Mouse (Mus musculus): ENCODE measurements around the gene Bcam. TPM values are rescaled to one million over a fixed set of nuclear protein-coding genes. Genes with fewer than 3 reads are reported as not detected.

Bcam gene
- total and polyA plus RNA-seq, 2 experiments from 2014 or later: 12.7 to 19.5 TPM

GRCm38 (mm10) chr7:19813579-19814122 is 42.8 kb upstream of the Bcam start:
- ATAC-seq (no peak), DNase-seq (no peak)
- Histone ChIP-seq H3K27ac (ENCODE audit: low read depth, low read length) (no peak overlapping the region), H3K27me3 (ENCODE audit: insufficient read depth, low read length) (peaks cover 34% of the 10 kb centered on the region), H3K36me3 (ENCODE audit: insufficient read depth) (no peaks in the 10 kb centered on the region), H3K4me2 (ENCODE audit: low read depth) (no peak overlapping the region), H3K4me3 (ENCODE audit: low read depth, low read length) (no peak overlapping the region), H3K9ac (no peak overlapping the region), H3K9me3 (ENCODE audit: low read length) (no peaks in the 10 kb centered on the region), H3K4me1 (ENCODE audit: insufficient read depth) (0 out of 2 replicates have a peak, but pooled peaks cover 2% of the 10 kb centered on the region)
- TF ChIP-seq CTCF (IDR thresholded peaks at IDR 0.05; ENCODE audit: low read depth): no peak
- WGBS: 88% methylated on average over 6 of the region's 6 CpGs

- Histone ChIP-seq H3K4me2 (ENCODE audit: low read depth) (no peak overlapping the region), H3K9ac (no peak overlapping the region), H3K4me3 (ENCODE audit: low read depth, low read length) (no peak overlapping the region), H3K36me3 (ENCODE audit: insufficient read depth) (no peaks in the 10 kb centered on the region), H3K27me3 (ENCODE audit: insufficient read depth, low read length) (peaks cover 38% of the 10 kb centered on the region), H3K9me3 (ENCODE audit: low read length) (no peaks in the 10 kb centered on the region), H3K4me1 (ENCODE audit: insufficient read depth) (0 out of 2 replicates have a peak, but pooled peaks cover 2% of the 10 kb centered on the region), H3K27ac (ENCODE audit: low read depth, low read length) (no peak overlapping the region)
- no peak for TF ChIP-seq CTCF (IDR thresholded peaks at IDR 0.05; ENCODE audit: low read depth)
- DNase-seq: no peak
- 90% methylated on average over 4 of the region's 4 CpGs for WGBS
- no peak for ATAC-seq
Observed at GRCm38 (mm10) chr7:19813161-19813560, 42.3 kb upstream of the Bcam start.

- ATAC-seq: no peak
Observed at GRCm38 (mm10) chr7:19811114-19811513, 40.3 kb upstream of the Bcam start.

GRCm38 (mm10) chr7:19809369-19809768 is 38.6 kb upstream of the Bcam start:
- peaks cover 32% of the 10 kb centered on the region for H3K27me3 ChIP-seq (ENCODE audit: insufficient read depth, low read length)
- H3K4me2 ChIP-seq (ENCODE audit: low read depth): peak overlapping the region; percentile 41
- H3K4me1 ChIP-seq (ENCODE audit: insufficient read depth): 0 out of 2 replicates have a peak, but pooled peaks cover 2% of the 10 kb centered on the region
- WGBS: 3% methylated on average over 27 of the region's 27 CpGs
- DNase-seq: no peak
- 0 out of 2 replicates have a peak overlapping the region, but pooled peaks have one; percentile 6 for H3K9ac ChIP-seq
- ATAC-seq: peak; percentile 80
- no peak for TF ChIP-seq CTCF (IDR thresholded peaks at IDR 0.05; ENCODE audit: low read depth)
- H3K36me3 ChIP-seq (ENCODE audit: insufficient read depth): no peaks in the 10 kb centered on the region
- H3K27ac ChIP-seq (ENCODE audit: low read depth, low read length): no peak overlapping the region
- H3K4me3 ChIP-seq (ENCODE audit: low read depth, low read length): peak overlapping the region; percentile 14; the same call in 1 of the 2 replicates
- no peaks in the 10 kb centered on the region for H3K9me3 ChIP-seq (ENCODE audit: low read length)

More at GRCm38 (mm10) chr7:19811114-19811513, 40.3 kb upstream of the Bcam start:
- Histone ChIP-seq H3K27me3 (ENCODE audit: insufficient read depth, low read length) (peaks cover 32% of the 10 kb centered on the region), H3K4me3 (ENCODE audit: low read depth, low read length) (0 out of 2 replicates have a peak overlapping the region, but pooled peaks have one; percentile 2), H3K36me3 (ENCODE audit: insufficient read depth) (no peaks in the 10 kb centered on the region), H3K9ac (no peak overlapping the region), H3K4me2 (ENCODE audit: low read depth) (peak overlapping the region; percentile 37), H3K4me1 (ENCODE audit: insufficient read depth) (0 out of 2 replicates have a peak, but pooled peaks cover 2% of the 10 kb centered on the region), H3K9me3 (ENCODE audit: low read length) (no peaks in the 10 kb centered on the region), H3K27ac (ENCODE audit: low read depth, low read length) (no peak overlapping the region)
- no peak for TF ChIP-seq CTCF (IDR thresholded peaks at IDR 0.05; ENCODE audit: low read depth)
- no peak for DNase-seq
- WGBS: 5% methylated on average over 22 of the region's 22 CpGs

GRCm38 (mm10) chr7:19806356-19806969 is 35.6 kb upstream of the Bcam start:
- Histone ChIP-seq H3K9me3 (ENCODE audit: low read length) (no peaks in the 10 kb centered on the region), H3K9ac (no peak overlapping the region), H3K36me3 (ENCODE audit: insufficient read depth) (no peaks in the 10 kb centered on the region), H3K27ac (ENCODE audit: low read depth, low read length) (no peak overlapping the region), H3K4me1 (ENCODE audit: insufficient read depth) (0 out of 2 replicates have a peak, but pooled peaks cover 2% of the 10 kb centered on the region), H3K4me3 (ENCODE audit: low read depth, low read length) (no peak overlapping the region), H3K27me3 (ENCODE audit: insufficient read depth, low read length) (peaks cover 25% of the 10 kb centered on the region), H3K4me2 (ENCODE audit: low read depth) (no peak overlapping the region)
- ATAC-seq (no peak), DNase-seq (no peak)
- WGBS: 84% methylated on average over 8 of the region's 8 CpGs
- no peak for TF ChIP-seq CTCF (IDR thresholded peaks at IDR 0.05; ENCODE audit: low read depth)

GRCm38 (mm10) chr7:19802995-19803394 is 32.2 kb upstream of the Bcam start:
- DNase-seq (peak; percentile 84), ATAC-seq (0 out of 2 replicates have a peak, but pooled peaks have one; percentile 20)
- peak; percentile 90 for TF ChIP-seq CTCF (IDR thresholded peaks at IDR 0.05; ENCODE audit: low read depth)
- no peaks in the 10 kb centered on the region for H3K36me3 ChIP-seq (ENCODE audit: insufficient read depth)
- 21% methylated on average over 7 of the region's 7 CpGs for WGBS
- H3K4me2 ChIP-seq (ENCODE audit: low read depth): no peak overlapping the region
- H3K9me3 ChIP-seq (ENCODE audit: low read length): no peaks in the 10 kb centered on the region
- no peak overlapping the region for H3K9ac ChIP-seq
- H3K4me1 ChIP-seq (ENCODE audit: insufficient read depth): no peaks in the 10 kb centered on the region
- H3K4me3 ChIP-seq (ENCODE audit: low read depth, low read length): no peak overlapping the region
- no peak overlapping the region for H3K27ac ChIP-seq (ENCODE audit: low read depth, low read length)
- peaks cover 4% of the 10 kb centered on the region; the same call in 1 of the 2 replicates for H3K27me3 ChIP-seq (ENCODE audit: insufficient read depth, low read length)

GRCm38 (mm10) chr7:19800764-19801163 is 29.9 kb upstream of the Bcam start:
- DNase-seq: peak; percentile 35
- no peak overlapping the region for H3K4me2 ChIP-seq (ENCODE audit: low read depth)
- 24% methylated on average over 2 of the region's 2 CpGs for WGBS

More at GRCm38 (mm10) chr7:19800764-19801163, 29.9 kb upstream of the Bcam start:
- H3K4me1 ChIP-seq (ENCODE audit: insufficient read depth): no peaks in the 10 kb centered on the region
- TF ChIP-seq CTCF (IDR thresholded peaks at IDR 0.05; ENCODE audit: low read depth): peak; percentile 73
- peaks cover 18% of the 10 kb centered on the region for H3K27me3 ChIP-seq (ENCODE audit: insufficient read depth, low read length)
- H3K36me3 ChIP-seq (ENCODE audit: insufficient read depth): no peaks in the 10 kb centered on the region
- H3K9me3 ChIP-seq (ENCODE audit: low read length): no peaks in the 10 kb centered on the region
- H3K4me3 ChIP-seq (ENCODE audit: low read depth, low read length): no peak overlapping the region
- ATAC-seq: no peak
- no peak overlapping the region for H3K9ac ChIP-seq
- H3K27ac ChIP-seq (ENCODE audit: low read depth, low read length): no peak overlapping the region
